Mouse (Mus musculus): Measurements from ENCODE around the gene Prr15. TPM values are rescaled to one million over a fixed set of nuclear protein-coding genes. Genes with fewer than 3 reads are reported as not detected.
A peak's percentile ranks its signal among the peaks of the same experiment; 100 is the strongest.

Prr15 gene
- total RNA-seq, 2 experiments from 2014 or later = 0.77 TPM; not detected in 1

GRCm38 (mm10) chr6:54329598-54329997, 4.0 kb downstream of the Prr15 start:
- ATAC-seq (replicated peaks; ENCODE audit: poor library complexity, severe bottlenecking) = no peak

GRCm38 (mm10) chr6:54330166-54330565, 4.5 kb downstream of the Prr15 start:
- ATAC-seq (replicated peaks; ENCODE audit: poor library complexity, severe bottlenecking) = no peak

- ATAC-seq (replicated peaks; ENCODE audit: poor library complexity, severe bottlenecking) = no peak
These were observed 6.1 kb downstream of the Prr15 start for GRCm38 (mm10) chr6:54331765-54332164.

- ATAC-seq (replicated peaks; ENCODE audit: poor library complexity, severe bottlenecking) = no peak
These were observed 6.6 kb downstream of the Prr15 start for GRCm38 (mm10) chr6:54332203-54332602.

- no peak for ATAC-seq (replicated peaks; ENCODE audit: poor library complexity, severe bottlenecking)
These were observed 7.5 kb downstream of the Prr15 start for GRCm38 (mm10) chr6:54333116-54333651.

GRCm38 (mm10) chr6:54333652-54334396, 8.2 kb downstream of the Prr15 start:
- ATAC-seq (replicated peaks; ENCODE audit: poor library complexity, severe bottlenecking) = no peak

GRCm38 (mm10) chr6:54337321-54337720, 11.7 kb downstream of the Prr15 start:
- no peak for ATAC-seq (replicated peaks; ENCODE audit: poor library complexity, severe bottlenecking)

GRCm38 (mm10) chr6:54341133-54341532, 15.5 kb downstream of the Prr15 start:
- ATAC-seq (replicated peaks; ENCODE audit: poor library complexity, severe bottlenecking) = no peak

- no peak for ATAC-seq (replicated peaks; ENCODE audit: poor library complexity, severe bottlenecking)
These were observed 16.6 kb downstream of the Prr15 start for GRCm38 (mm10) chr6:54342223-54342622.

GRCm38 (mm10) chr6:54351860-54352259, 26.2 kb downstream of the Prr15 start:
- ATAC-seq (replicated peaks; ENCODE audit: poor library complexity, severe bottlenecking) = no peak

- no peak for ATAC-seq (replicated peaks; ENCODE audit: poor library complexity, severe bottlenecking)
These were observed 27.5 kb downstream of the Prr15 start for GRCm38 (mm10) chr6:54352931-54353690.

- ATAC-seq (replicated peaks; ENCODE audit: poor library complexity, severe bottlenecking) = no peak
These were observed 28.1 kb downstream of the Prr15 start for GRCm38 (mm10) chr6:54353698-54354097.

- ATAC-seq (replicated peaks; ENCODE audit: poor library complexity, severe bottlenecking) = no peak
These were observed 30.0 kb downstream of the Prr15 start for GRCm38 (mm10) chr6:54355626-54356025.

GRCm38 (mm10) chr6:54362526-54363324, 37.1 kb downstream of the Prr15 start:
- no peak for ATAC-seq (replicated peaks; ENCODE audit: poor library complexity, severe bottlenecking)

- ATAC-seq (replicated peaks; ENCODE audit: poor library complexity, severe bottlenecking) = no peak
These were observed 38.9 kb downstream of the Prr15 start for GRCm38 (mm10) chr6:54364406-54365136.

GRCm38 (mm10) chr6:54366607-54367006, 41.0 kb downstream of the Prr15 start:
- ATAC-seq (replicated peaks; ENCODE audit: poor library complexity, severe bottlenecking) = no peak

GRCm38 (mm10) chr6:54368071-54368470, 42.4 kb downstream of the Prr15 start:
- ATAC-seq (replicated peaks; ENCODE audit: poor library complexity, severe bottlenecking) = peak; percentile 62

- no peak for ATAC-seq (replicated peaks; ENCODE audit: poor library complexity, severe bottlenecking)
These were observed 44.4 kb downstream of the Prr15 start for GRCm38 (mm10) chr6:54369913-54370542.

GRCm38 (mm10) chr6:54371874-54372273, 46.2 kb downstream of the Prr15 start:
- ATAC-seq (replicated peaks; ENCODE audit: poor library complexity, severe bottlenecking) = no peak
